Mouse (Mus musculus) neural tube, embryonic 14.5 days (tissue): ENCODE results near the gene Dctn3. TPM values are rescaled to one million over a fixed set of nuclear protein-coding genes. Genes with fewer than 3 reads are reported as not detected.

Source experiments
- ATAC-seq: fragments of 200-750 bp; cut with Nextera tagmentation; 2 replicates; pipeline ENCODE4 v1.8.0; 2017; ENCODE audit warnings: low read depth, mild to moderate bottlenecking, moderate TSS enrichment, moderate library complexity
- H3K27ac ChIP-seq: fragments of 300-500 bp; sonication (generic); 2 replicates; pipeline ENCODE4 v1.5.1; 2014; ENCODE audit warnings: low read depth, mild to moderate bottlenecking, control low read depth, low read length, moderate library complexity, mixed read lengths
- H3K27me3 ChIP-seq: fragments of 300-500 bp; sonication (generic); 2 replicates; pipeline ENCODE4 v1.6.1; 2014; ENCODE audit warnings: low read length; ENCODE audit not compliant: control insufficient read depth, insufficient read depth
- H3K36me3 ChIP-seq: fragments of 300-500 bp; sonication (generic); 2 replicates; pipeline ENCODE4 v1.6.1; 2014; ENCODE audit warnings: low read length, mixed read lengths; ENCODE audit not compliant: control insufficient read depth, insufficient read depth
- H3K4me1 ChIP-seq: fragments of 300-500 bp; sonication (generic); 2 replicates; pipeline ENCODE4 v1.6.1; 2014; ENCODE audit warnings: low read length; ENCODE audit not compliant: control insufficient read depth, insufficient read depth
- H3K4me2 ChIP-seq: fragments of 300-500 bp; sonication (generic); 2 replicates; pipeline ENCODE4 v1.6.1; 2014; ENCODE audit warnings: mild to moderate bottlenecking, low read depth, low read length, control low read depth
- H3K4me3 ChIP-seq: fragments of 300-500 bp; sonication (generic); 2 replicates; pipeline ENCODE4 v1.5.1; 2014; ENCODE audit warnings: low read depth, low read length, control low read depth, mixed read lengths
- H3K9ac ChIP-seq: fragments of 300-500 bp; sonication (generic); replicated peaks from 2 replicates; pipeline ENCODE4 v1.6.1; 2014; ENCODE audit warnings: low read depth, mild to moderate bottlenecking, control low read depth, low read length, mixed read lengths
- H3K9me3 ChIP-seq: fragments of 300-500 bp; sonication (generic); 2 replicates; pipeline ENCODE4 v1.6.1; 2016; ENCODE audit warnings: low read length; ENCODE audit not compliant: control insufficient read depth
- WGBS: fragments of 180-500 bp; shearing (Covaris S2); extraction: QIAGEN DNeasy Blood & Tissue Kit; methylation state at CpG from one replicate; pipeline ENCODE4 v1.1.7; 2014; 5-methylcytosine and 5-hydroxymethylcytosine counted together
- polyA plus RNA-seq: library from polyadenylated mRNA; unstranded; fragments of >200 nt; fragmentation: Nextera tagmentation; extraction: Ambion mirVana; gene quantifications from 2 replicates; pipeline ENCODE4 v1.2.1, GENCODE M21; 2014

Dctn3 gene
- polyA plus RNA-seq, 1 experiment from 2014 or later = 281 TPM

GRCm38 (mm10) chr4:41759206-41759605 is 36.2 kb upstream of the Dctn3 start:
- H3K27ac ChIP-seq = no peak overlapping the region
- no peak overlapping the region for H3K4me2 ChIP-seq
- H3K36me3 ChIP-seq = no peaks in the 10 kb centered on the region
- ATAC-seq = no peak
- no peak overlapping the region for H3K9ac ChIP-seq
- WGBS = 89% methylated on average over 9 of the region's 9 CpGs
- no peaks in the 10 kb centered on the region for H3K9me3 ChIP-seq
- peaks cover 15% of the 10 kb centered on the region; the same call in 1 of the 2 replicates for H3K4me1 ChIP-seq
- no peak overlapping the region for H3K4me3 ChIP-seq
- no peaks in the 10 kb centered on the region for H3K27me3 ChIP-seq

DNA sequence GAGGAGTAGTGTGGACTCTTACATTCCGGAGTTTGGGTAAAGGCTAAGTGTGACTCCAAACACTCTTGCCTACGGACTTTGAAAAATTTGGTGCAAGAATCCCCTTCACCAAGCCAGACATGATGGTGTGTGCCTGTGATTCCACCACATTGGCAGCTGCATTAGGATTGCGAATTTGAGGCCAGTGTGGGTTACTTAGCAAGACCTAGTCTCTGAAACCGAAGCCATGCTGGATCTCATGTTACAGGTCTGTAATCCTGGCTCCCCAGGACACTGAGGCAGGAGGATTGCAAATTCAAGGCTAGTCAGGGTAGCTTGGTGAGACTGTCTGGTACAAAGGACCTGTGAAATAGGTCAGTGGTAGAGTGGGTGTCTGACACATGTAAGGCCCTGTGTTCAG is 35.7 kb upstream of the Dctn3 start:
- no peak overlapping the region for H3K4me2 ChIP-seq
- H3K27me3 ChIP-seq = no peaks in the 10 kb centered on the region
- H3K27ac ChIP-seq = no peak overlapping the region
- ATAC-seq = no peak
- WGBS = 94% methylated on average over 4 of the region's 4 CpGs
- peaks cover 15% of the 10 kb centered on the region; the same call in 1 of the 2 replicates for H3K4me1 ChIP-seq
- H3K4me3 ChIP-seq = no peak overlapping the region
- H3K36me3 ChIP-seq = no peaks in the 10 kb centered on the region
- H3K9me3 ChIP-seq = no peaks in the 10 kb centered on the region
- H3K9ac ChIP-seq = no peak overlapping the region

GRCm38 (mm10) chr4:41758021-41758420 is 35.1 kb upstream of the Dctn3 start:
- no peaks in the 10 kb centered on the region for H3K27me3 ChIP-seq
- peaks cover 15% of the 10 kb centered on the region; the same call in 1 of the 2 replicates for H3K4me1 ChIP-seq
- no peak overlapping the region for H3K27ac ChIP-seq
- no peak overlapping the region for H3K9ac ChIP-seq
- H3K36me3 ChIP-seq = no peaks in the 10 kb centered on the region
- H3K9me3 ChIP-seq = no peaks in the 10 kb centered on the region
- no peak for ATAC-seq
- no peak overlapping the region for H3K4me3 ChIP-seq
- no peak overlapping the region for H3K4me2 ChIP-seq
- 86% methylated on average over 11 of the region's 11 CpGs for WGBS

DNA sequence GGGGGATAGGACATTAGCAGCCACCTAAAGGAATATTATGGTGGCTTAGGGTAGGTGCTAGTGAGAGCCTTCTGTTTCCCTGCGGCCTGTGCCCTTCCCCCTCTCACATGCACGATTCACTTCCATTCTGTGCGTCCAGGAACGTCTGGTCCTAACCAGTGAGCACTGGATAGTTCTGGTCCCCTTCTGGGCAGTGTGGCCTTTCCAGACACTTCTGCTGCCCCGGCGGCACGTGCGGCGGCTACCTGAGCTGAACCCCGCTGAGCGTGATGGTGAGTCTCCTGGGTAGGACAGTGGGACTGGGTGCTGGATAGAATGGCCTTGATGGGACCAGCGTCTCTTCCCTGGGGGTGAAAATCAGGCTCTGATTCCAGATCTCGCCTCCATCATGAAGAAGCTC is 34.4 kb upstream of the Dctn3 start:
- Histone ChIP-seq H3K9me3 (no peaks in the 10 kb centered on the region), H3K27me3 (no peaks in the 10 kb centered on the region), H3K4me3 (no peak overlapping the region), H3K4me1 (peaks cover 15% of the 10 kb centered on the region; the same call in 1 of the 2 replicates), H3K4me2 (no peak overlapping the region), H3K36me3 (no peaks in the 10 kb centered on the region), H3K27ac (no peak overlapping the region), H3K9ac (no peak overlapping the region)
- 94% methylated on average over 13 of the region's 13 CpGs for WGBS
- no peak for ATAC-seq

GRCm38 (mm10) chr4:41756440-41756839 is 33.5 kb upstream of the Dctn3 start:
- 83% methylated on average over 8 of the region's 8 CpGs for WGBS

GRCm38 (mm10) chr4:41755338-41756305 is 32.7 kb upstream of the Dctn3 start, which contains the start of gene Sigmar1:
Sigmar1 (minus strand) TSS chr4:41756157.
- no peaks in the 10 kb centered on the region for H3K27me3 ChIP-seq
- WGBS = under 1% methylated on average over 57 of the region's 57 CpGs

More at GRCm38 (mm10) chr4:41756440-41756839, 33.5 kb upstream of the Dctn3 start:
- no peaks in the 10 kb centered on the region for H3K9me3 ChIP-seq
- H3K27me3 ChIP-seq = no peaks in the 10 kb centered on the region
- H3K4me2 ChIP-seq = peak overlapping the region; percentile 93
- 0 out of 2 replicates have a peak overlapping the region, but pooled peaks have one; percentile 72 for H3K27ac ChIP-seq
- no peak for ATAC-seq
- H3K9ac ChIP-seq = peak overlapping the region; percentile 76
- peaks cover 15% of the 10 kb centered on the region; the same call in 1 of the 2 replicates for H3K4me1 ChIP-seq
- peak overlapping the region; percentile 76 for H3K4me3 ChIP-seq
- H3K36me3 ChIP-seq = no peaks in the 10 kb centered on the region

GRCm38 (mm10) chr4:41754797-41755337 is 31.9 kb upstream of the Dctn3 start, which contains the start of gene Galt:
Galt (plus strand) TSS chr4:41755228.
- Histone ChIP-seq H3K4me1 (peaks cover 9% of the 10 kb centered on the region; the same call in 1 of the 2 replicates), H3K9ac (peak within 1 kb of the TSS; percentile 76), H3K9me3 (no peaks in the 10 kb centered on the region), H3K27ac (peak within 1 kb of the TSS; percentile 72), H3K36me3 (no peaks in the 10 kb centered on the region), H3K4me2 (peak within 1 kb of the TSS; percentile 93), H3K27me3 (no peaks in the 10 kb centered on the region), H3K4me3 (peak within 1 kb of the TSS; percentile 76)
- ATAC-seq = peak; percentile 62
- 13% methylated on average over 14 of the region's 14 CpGs for WGBS

More at GRCm38 (mm10) chr4:41755338-41756305, 32.7 kb upstream of the Dctn3 start, which contains the start of gene Sigmar1:
- H3K9me3 ChIP-seq = no peaks in the 10 kb centered on the region
- peak within 1 kb of the TSS; percentile 72 for H3K27ac ChIP-seq
- peak within 1 kb of the TSS; percentile 76 for H3K4me3 ChIP-seq
- ATAC-seq = peak; percentile 82
- H3K4me2 ChIP-seq = peak within 1 kb of the TSS; percentile 93
- peak within 1 kb of the TSS; percentile 76 for H3K9ac ChIP-seq
- H3K4me1 ChIP-seq = peaks cover 10% of the 10 kb centered on the region; the same call in 1 of the 2 replicates
- H3K36me3 ChIP-seq = no peaks in the 10 kb centered on the region

DNA sequence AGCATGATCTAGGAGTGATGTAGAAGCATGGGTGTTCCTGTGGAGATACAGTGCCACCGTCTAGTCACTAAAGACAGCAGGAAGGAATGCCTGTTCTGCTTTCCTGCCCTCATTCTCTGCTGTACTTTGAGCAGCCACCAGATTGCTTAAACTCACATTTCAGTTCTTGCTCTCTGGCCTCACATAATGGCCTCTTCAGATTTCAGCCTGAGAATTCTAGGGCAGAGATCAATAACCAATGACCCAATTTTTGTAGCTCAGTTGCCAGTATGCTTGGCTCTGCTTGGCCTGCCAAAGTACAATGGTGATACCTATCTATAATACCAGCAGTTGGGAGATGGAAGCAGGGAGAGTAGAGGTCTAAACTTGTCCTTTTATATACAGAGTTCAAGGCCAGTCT is 22.1 kb upstream of the Dctn3 start:
- H3K4me3 ChIP-seq = no peak overlapping the region
- WGBS = 88% methylated on average over 1 of the region's 1 CpGs
- no peaks in the 10 kb centered on the region for H3K9me3 ChIP-seq
- peaks cover 6% of the 10 kb centered on the region for H3K4me1 ChIP-seq
- no peak overlapping the region for H3K27ac ChIP-seq
- no peak overlapping the region for H3K9ac ChIP-seq
- no peak for ATAC-seq
- H3K27me3 ChIP-seq = no peaks in the 10 kb centered on the region
- H3K4me2 ChIP-seq = no peak overlapping the region
- no peaks in the 10 kb centered on the region for H3K36me3 ChIP-seq
